Mouse (Mus musculus) cerebellum, adult (tissue): ENCODE measurements around the gene Unc13c.

ENCODE experiments used
- ATAC-seq: cut with Nextera tagmentation; 2 replicates; pipeline ENCODE4 v1.9.2; 2017; ENCODE audit warnings: mild to moderate bottlenecking, moderate library complexity, mixed read lengths; ENCODE audit not compliant: insufficient number of reproducible peaks, low FRiP score, low TSS enrichment

Unc13c gene

GRCm38 (mm10) chr9:73662839-73663238, 305.9 kb downstream of the Unc13c start:
- no peak for ATAC-seq

- no peak for ATAC-seq
Observed at GRCm38 (mm10) chr9:73649088-73649487, 319.7 kb downstream of the Unc13c start.

GRCm38 (mm10) chr9:73638119-73638518, 330.6 kb downstream of the Unc13c start:
- ATAC-seq, result no peak

- no peak for ATAC-seq
Observed at GRCm38 (mm10) chr9:73625171-73625570, 343.6 kb downstream of the Unc13c start.

- no peak for ATAC-seq
Observed at GRCm38 (mm10) chr9:73612896-73613295, 355.9 kb downstream of the Unc13c start.

- peak; percentile 76; the same call in 1 of the 2 replicates for ATAC-seq
Observed at GRCm38 (mm10) chr9:73603921-73604320, 364.8 kb downstream of the Unc13c start.

- no peak for ATAC-seq
Observed at GRCm38 (mm10) chr9:73565558-73565957, 403.2 kb downstream of the Unc13c start.

GRCm38 (mm10) chr9:73560037-73560436, 408.7 kb downstream of the Unc13c start:
- no peak for ATAC-seq

GRCm38 (mm10) chr9:73557805-73558204, 411.0 kb downstream of the Unc13c start:
- ATAC-seq, result no peak

- ATAC-seq, result no peak
Observed at GRCm38 (mm10) chr9:73555354-73555753, 413.4 kb downstream of the Unc13c start.

GRCm38 (mm10) chr9:73472568-73472967, 496.2 kb downstream of the Unc13c start:
- no peak for ATAC-seq

- ATAC-seq, result no peak
Observed at GRCm38 (mm10) chr9:73462027-73462426, 506.7 kb downstream of the Unc13c start.

GRCm38 (mm10) chr9:73450009-73450408, 518.8 kb downstream of the Unc13c start:
- ATAC-seq, result no peak

- ATAC-seq, result no peak
Observed at GRCm38 (mm10) chr9:73449216-73449615, 519.5 kb downstream of the Unc13c start.

- ATAC-seq, result no peak
Observed at GRCm38 (mm10) chr9:73431925-73432324, 536.8 kb downstream of the Unc13c start.
